Mouse (Mus musculus) limb, embryonic 14.5 days (tissue): ENCODE results near the gene Cmah. TPM values are rescaled to one million over a fixed set of nuclear protein-coding genes. Genes with fewer than 3 reads are reported as not detected.

Experiments used
- ATAC-seq: fragments of 200-750 bp; cut with Nextera tagmentation; 2 replicates; pipeline ENCODE4 v1.8.0; 2017; ENCODE audit warnings: low read depth, moderate number of reproducible peaks, moderate TSS enrichment; ENCODE audit not compliant: low FRiP score
- DNase-seq: peaks from one replicate; pipeline ENCODE4 v3.0.0-alpha.2; 2015; ENCODE audit warnings: low spot score
- H3K27ac ChIP-seq: fragments of 300-500 bp; sonication (generic); replicated peaks from 2 replicates; pipeline ENCODE4 v1.5.1; 2014; ENCODE audit warnings: low read depth, mild to moderate bottlenecking, low read length, moderate library complexity, mixed read lengths
- H3K27me3 ChIP-seq: fragments of 300-500 bp; sonication (generic); 2 replicates; pipeline ENCODE4 v1.6.1; 2014; ENCODE audit warnings: low read length, mixed read lengths; ENCODE audit not compliant: control insufficient read depth, insufficient read depth
- H3K36me3 ChIP-seq: fragments of 300-500 bp; sonication (generic); 2 replicates; pipeline ENCODE4 v1.6.1; 2014; ENCODE audit warnings: mild to moderate bottlenecking, low read length, moderate library complexity, mixed read lengths; ENCODE audit not compliant: control insufficient read depth, insufficient read depth
- H3K4me1 ChIP-seq: fragments of 300-500 bp; sonication (generic); 2 replicates; pipeline ENCODE4 v1.6.1; 2014; ENCODE audit warnings: antibody characterized with exemption, low read length, mixed read lengths; ENCODE audit not compliant: control insufficient read depth, insufficient read depth
- H3K4me2 ChIP-seq: fragments of 300-500 bp; sonication (generic); replicated peaks from 2 replicates; pipeline ENCODE4 v1.6.1; 2014; ENCODE audit warnings: low read depth, mild to moderate bottlenecking, low read length, moderate library complexity; ENCODE audit not compliant: severe bottlenecking
- H3K4me3 ChIP-seq: fragments of 300-500 bp; sonication (generic); replicated peaks from 2 replicates; pipeline ENCODE4 v1.5.1; 2014; ENCODE audit warnings: low read length
- H3K9ac ChIP-seq: fragments of 300-500 bp; sonication (generic); 2 replicates; pipeline ENCODE4 v1.6.1; 2014; ENCODE audit warnings: mild to moderate bottlenecking, low read depth, low read length, moderate library complexity; ENCODE audit not compliant: severe bottlenecking
- H3K9me3 ChIP-seq: fragments of 300-500 bp; sonication (generic); 2 replicates; pipeline ENCODE4 v1.6.1; 2016; ENCODE audit warnings: low read length; ENCODE audit not compliant: control insufficient read depth
- POLR2A ChIP-seq: fragments of 200-500 bp; IDR thresholded peaks from 2 replicates; pipeline ENCODE4 v1.8.0; 2012; ENCODE audit warnings: inconsistent platforms, mild to moderate bottlenecking, moderate library complexity, borderline replicate concordance; ENCODE audit not compliant: insufficient read depth, insufficient read length; ENCODE audit errors: extremely low read depth
- WGBS: fragments of 180-500 bp; shearing (Covaris S2); extraction: QIAGEN DNeasy Blood & Tissue Kit; methylation state at CpG from one replicate; pipeline ENCODE4 v1.1.7; 2014; 5-methylcytosine and 5-hydroxymethylcytosine counted together
- polyA plus RNA-seq, 2 experiments: library from polyadenylated mRNA; depleted of rRNA in 1 of 2; stranded (reverse) in 1 of 2; unstranded in 1 of 2; fragments of >200 nt; fragmentation: Nextera tagmentation in 1 of 2; extraction: Ambion mirVana in 1 of 2; gene quantifications; 2 replicates each; pipeline versions ENCODE4 v1.2.1 to v1.2.3; 2012 to 2014

Cmah gene
- polyA plus RNA-seq, 2 experiments = 0.30 to 0.48 TPM

DNA sequence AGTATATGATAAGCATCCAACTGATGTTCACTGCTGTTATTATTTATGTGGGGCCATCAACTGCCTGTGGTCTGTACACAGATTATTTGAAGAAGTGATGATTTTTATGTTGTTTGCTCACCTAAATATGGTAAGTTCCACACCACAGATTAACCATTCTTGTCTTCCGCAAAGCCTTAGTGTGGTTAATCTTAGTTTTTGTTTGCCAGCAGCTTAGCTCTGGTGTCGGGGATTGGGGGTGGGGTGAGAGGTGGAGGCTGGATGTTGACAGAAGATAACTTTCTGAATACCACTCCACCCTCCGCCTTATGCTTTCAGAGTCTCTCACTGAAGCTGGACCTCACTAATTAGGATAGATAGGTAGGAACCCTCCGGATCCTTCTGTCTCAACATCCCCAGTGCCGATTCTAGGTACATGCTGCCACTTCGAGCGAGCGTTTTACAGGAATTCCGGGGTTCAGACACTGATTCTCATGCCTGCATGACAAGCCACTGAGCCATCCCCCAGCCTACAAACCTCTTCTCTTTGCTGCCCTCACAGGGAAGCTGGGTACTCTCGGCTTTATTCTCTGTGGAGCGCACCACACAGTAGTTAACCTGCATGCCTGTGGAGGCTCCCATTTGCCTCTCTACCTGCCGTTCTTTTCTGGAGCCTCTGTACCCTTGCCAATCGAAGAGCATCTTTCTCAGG, 92.5 kb downstream of the Cmah start:
- Histone ChIP-seq H3K27ac (no peak overlapping the region), H3K27me3 (no peaks in the 10 kb centered on the region), H3K4me3 (no peak overlapping the region), H3K9ac (no peak overlapping the region), H3K9me3 (no peaks in the 10 kb centered on the region), H3K36me3 (no peaks in the 10 kb centered on the region), H3K4me2 (no peak overlapping the region), H3K4me1 (no peaks in the 10 kb centered on the region)
- 78% methylated on average over 13 of the region's 13 CpGs for whole genome bisulfite sequencing
- TF ChIP-seq POLR2A = no peak
- no peak for DNase-seq
- ATAC-seq = no peak

DNA sequence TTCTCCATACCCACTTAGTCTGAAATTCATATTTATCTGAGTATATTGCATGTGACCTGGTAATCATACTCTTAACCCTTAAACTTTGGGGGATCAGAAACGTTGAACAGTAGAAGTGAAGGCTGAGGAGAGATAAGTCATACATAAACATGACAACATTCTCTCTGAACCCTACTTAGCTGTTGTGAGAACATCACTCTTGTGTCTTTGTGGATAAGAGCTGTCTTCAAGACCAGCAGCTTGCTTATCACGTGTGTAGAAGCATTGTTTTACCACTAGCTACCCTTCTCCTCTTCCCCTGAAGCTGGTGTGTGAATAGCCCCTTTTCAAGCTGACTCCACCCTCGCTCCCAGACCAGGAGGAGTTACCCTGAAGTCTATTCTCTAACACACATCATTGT, 94.8 kb downstream of the Cmah start:
- Histone ChIP-seq H3K27me3 (no peaks in the 10 kb centered on the region), H3K4me1 (no peaks in the 10 kb centered on the region), H3K4me3 (no peak overlapping the region), H3K27ac (no peak overlapping the region), H3K9ac (no peak overlapping the region), H3K9me3 (no peaks in the 10 kb centered on the region), H3K4me2 (no peak overlapping the region), H3K36me3 (no peaks in the 10 kb centered on the region)
- WGBS = 68% methylated on average over 3 of the region's 3 CpGs
- DNase-seq (no peak), ATAC-seq (no peak)
- TF ChIP-seq POLR2A = no peak

DNA sequence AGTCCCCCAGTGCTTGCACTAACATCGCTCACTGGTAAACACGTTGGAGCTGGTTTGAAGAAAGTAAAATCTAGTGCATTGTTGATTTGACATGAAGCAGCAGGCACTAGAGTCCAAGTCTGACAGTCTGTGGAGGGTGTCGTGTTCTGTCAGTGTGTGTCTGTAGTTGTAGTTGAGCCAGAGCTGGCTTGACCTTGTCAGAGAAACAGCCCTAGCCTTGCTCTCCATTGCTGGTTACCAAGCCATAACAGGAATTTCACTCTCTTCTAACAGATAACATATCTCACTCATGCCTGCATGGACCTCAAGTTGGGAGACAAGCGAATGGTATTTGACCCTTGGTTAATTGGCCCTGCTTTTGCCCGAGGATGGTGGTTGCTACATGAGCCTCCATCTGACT, 103.0 kb downstream of the Cmah start:
- Histone ChIP-seq H3K4me2 (no peak overlapping the region), H3K9ac (no peak overlapping the region), H3K4me1 (no peaks in the 10 kb centered on the region), H3K36me3 (no peaks in the 10 kb centered on the region), H3K4me3 (no peak overlapping the region), H3K27ac (no peak overlapping the region), H3K27me3 (no peaks in the 10 kb centered on the region), H3K9me3 (no peaks in the 10 kb centered on the region)
- DNase-seq (no peak), ATAC-seq (no peak)
- 73% methylated on average over 5 of the region's 5 CpGs for WGBS
- TF ChIP-seq POLR2A = no peak

DNA sequence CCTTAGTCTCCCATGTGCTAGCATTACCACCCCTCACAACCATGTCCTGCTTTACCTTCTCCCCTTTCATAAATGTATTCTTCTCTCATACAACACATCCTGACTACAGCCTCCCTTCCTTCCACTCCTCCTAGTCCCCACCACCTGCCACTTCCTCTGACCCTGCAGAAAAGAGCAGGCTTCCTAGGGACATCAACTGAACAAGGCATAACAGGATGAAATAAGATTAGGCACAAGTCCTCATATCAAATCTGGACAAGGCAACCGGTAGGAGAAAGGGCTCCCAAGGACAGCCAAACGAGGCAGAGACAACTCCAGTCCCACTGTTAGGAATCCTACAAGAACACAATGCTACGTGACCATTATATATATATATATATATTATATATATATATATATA, 104.4 kb downstream of the Cmah start:
- H3K9me3 ChIP-seq = no peaks in the 10 kb centered on the region
- no peaks in the 10 kb centered on the region for H3K4me1 ChIP-seq
- ATAC-seq (no peak), DNase-seq (no peak)
- H3K9ac ChIP-seq = no peak overlapping the region
- H3K36me3 ChIP-seq = no peaks in the 10 kb centered on the region
- WGBS = 82% methylated on average over 3 of the region's 3 CpGs
- H3K27me3 ChIP-seq = no peaks in the 10 kb centered on the region
- H3K4me2 ChIP-seq = no peak overlapping the region
- no peak overlapping the region for H3K4me3 ChIP-seq
- TF ChIP-seq POLR2A = no peak
- no peak overlapping the region for H3K27ac ChIP-seq

DNA sequence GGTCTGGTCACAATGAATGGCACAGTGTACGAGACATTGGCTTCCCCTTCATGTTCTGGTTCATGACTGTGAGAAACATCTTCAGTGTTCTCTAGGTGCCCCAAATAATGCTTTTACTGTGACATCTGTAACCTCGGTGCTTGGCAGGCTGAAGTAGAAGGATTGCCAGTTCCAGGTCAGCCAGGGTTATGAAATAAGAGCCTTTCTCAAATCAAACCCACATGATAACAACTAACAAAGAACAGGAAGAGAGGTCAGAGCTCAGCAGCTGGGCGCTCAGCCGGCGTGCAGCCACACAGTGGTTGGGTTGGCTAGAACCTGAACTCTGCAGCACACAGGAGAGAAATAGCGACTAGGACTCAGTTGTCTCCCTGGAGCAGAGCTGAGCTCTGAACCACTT, 115.1 kb downstream of the Cmah start:
- WGBS = 36% methylated on average over 6 of the region's 6 CpGs
- ATAC-seq (no peak), DNase-seq (no peak)
- no peak overlapping the region for H3K9ac ChIP-seq
- no peak for TF ChIP-seq POLR2A
- no peaks in the 10 kb centered on the region for H3K27me3 ChIP-seq
- H3K27ac ChIP-seq = no peak overlapping the region
- no peak overlapping the region for H3K4me3 ChIP-seq
- no peaks in the 10 kb centered on the region for H3K9me3 ChIP-seq
- no peaks in the 10 kb centered on the region for H3K36me3 ChIP-seq
- no peaks in the 10 kb centered on the region for H3K4me1 ChIP-seq
- no peak overlapping the region for H3K4me2 ChIP-seq

DNA sequence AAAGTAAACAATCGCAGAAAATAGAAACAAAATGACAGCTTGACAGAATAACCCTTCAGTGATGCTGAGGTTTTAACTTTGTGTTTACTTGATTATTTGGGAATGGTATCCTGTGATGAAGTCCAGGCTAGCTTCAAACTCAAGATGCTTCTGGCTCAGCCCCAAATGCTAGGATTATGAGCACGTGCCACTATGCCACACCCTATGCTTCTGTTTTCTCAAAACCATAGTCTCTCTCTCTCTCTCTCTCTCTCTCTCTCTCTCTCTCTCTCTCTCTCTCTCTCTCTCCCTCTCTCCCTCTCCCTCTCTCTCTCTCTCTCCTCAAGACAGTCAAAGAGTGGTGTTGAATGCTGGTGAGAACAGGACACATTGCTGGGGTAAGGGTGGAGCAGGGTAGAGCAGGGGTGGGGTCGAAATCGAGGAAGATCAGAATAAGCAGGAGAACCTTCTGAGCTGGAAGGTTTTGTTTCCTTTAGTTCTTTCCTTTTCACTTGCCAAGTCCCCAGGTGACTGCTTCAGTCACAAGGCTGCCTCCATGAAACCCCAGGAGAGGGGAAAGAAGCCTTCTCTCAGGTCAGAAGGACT, 116.7 kb downstream of the Cmah start:
- no peaks in the 10 kb centered on the region for H3K36me3 ChIP-seq
- no peak overlapping the region for H3K9ac ChIP-seq
- no peaks in the 10 kb centered on the region for H3K27me3 ChIP-seq
- H3K9me3 ChIP-seq = no peaks in the 10 kb centered on the region
- WGBS = 81% methylated on average over 4 of the region's 4 CpGs
- DNase-seq = no peak
- no peak for ATAC-seq
- no peak overlapping the region for H3K4me3 ChIP-seq
- TF ChIP-seq POLR2A = no peak
- H3K27ac ChIP-seq = no peak overlapping the region
- H3K4me1 ChIP-seq = no peaks in the 10 kb centered on the region
- no peak overlapping the region for H3K4me2 ChIP-seq
